Mouse (Mus musculus): ENCODE measurements around the gene Capn2. TPM values are rescaled to one million over a fixed set of nuclear protein-coding genes. Genes with fewer than 3 reads are reported as not detected.
A peak's percentile ranks its signal among the peaks of the same experiment; 100 is the strongest.

The Capn2 gene
- polyA plus RNA-seq (2021): 281 TPM

DNA sequence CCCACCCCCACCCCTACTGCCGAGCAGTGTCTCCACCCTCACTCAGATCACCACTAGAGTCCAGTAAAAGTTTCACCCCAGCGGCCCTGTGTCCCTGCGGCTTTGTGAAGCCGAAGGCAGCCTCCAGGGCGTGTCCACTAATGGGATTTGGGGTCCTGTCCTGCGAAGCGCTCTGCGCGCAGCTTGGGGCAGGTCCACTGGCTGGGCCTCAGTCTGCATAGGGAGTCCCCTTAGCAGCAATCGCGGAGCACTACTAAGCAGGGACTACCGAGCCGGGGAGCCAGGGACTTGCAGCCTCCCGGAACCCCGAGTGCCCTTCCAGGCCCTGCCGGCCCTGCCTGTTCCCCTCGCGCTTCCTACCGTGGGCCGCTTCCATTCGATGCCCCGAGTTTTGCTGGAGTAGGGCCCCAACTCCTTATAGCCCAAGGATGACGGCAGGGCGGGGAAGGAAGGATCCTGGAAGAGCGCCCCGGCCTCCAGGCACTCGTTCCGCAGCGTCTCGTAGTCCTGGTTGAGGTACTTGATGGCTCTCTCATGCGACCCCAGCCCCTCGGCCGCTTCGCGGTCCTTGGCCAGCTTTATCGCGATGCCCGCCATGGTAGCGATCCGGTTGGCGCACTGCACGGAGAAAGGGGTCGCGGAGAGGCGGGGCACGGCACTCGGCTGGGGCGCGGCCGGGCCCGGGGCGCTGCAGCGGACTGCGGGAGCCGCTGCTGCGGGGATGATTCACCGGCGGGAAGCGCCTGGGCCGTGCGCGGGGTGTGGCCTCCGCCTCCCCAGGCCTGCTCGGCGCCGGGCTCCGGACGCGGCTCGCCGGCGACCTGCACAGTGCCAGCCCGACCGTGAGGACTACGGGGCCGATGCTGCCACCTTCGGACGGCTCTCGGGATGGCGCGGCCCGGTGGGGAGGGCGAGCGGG, at the start of gene Capn2:
TSS of gene Capn2 (minus strand) at position 851 of the 919 bp plus-strand sequence.
- in situ Hi-C loops (cut with MboI; ENCODE audit: low pct_unique_long_range_greater_than_20kb): no loop called here
- no peak for TF ChIP-seq CTCF (IDR thresholded peaks at IDR 0.05)
- DNase-seq (ENCODE audit: low read depth, low spot score) (no peak), ATAC-seq (peak; percentile 73)
- POLR2A ChIA-PET: interaction anchor here (0.7 to 2.7 kb wide), 6 partner anchors 10 to 37 kb away, joined by 3 to 11 read pairs (median 4); no protein-coding TSS in a partner anchor
- no peaks in the 10 kb centered on the region for H3K27me3 ChIP-seq
- CTCF ChIA-PET: interaction anchor here (1.1 to 2.0 kb wide), 2 partner anchors 25 to 26 kb away, joined by 4 to 6 read pairs; no protein-coding TSS in a partner anchor

- no peak for DNase-seq (ENCODE audit: low read depth, low spot score)
- ChIA-PET CTCF (no interaction called here), POLR2A (no interaction called here)
- H3K27me3 ChIP-seq: no peaks in the 10 kb centered on the region
- no peak for TF ChIP-seq CTCF (IDR thresholded peaks at IDR 0.05)
- in situ Hi-C loops (cut with MboI; ENCODE audit: low pct_unique_long_range_greater_than_20kb): no loop called here
- ATAC-seq: no peak
Measured at GRCm38 (mm10) chr1:182565351-182565835, 48.0 kb upstream of the Capn2 start.

GRCm38 (mm10) chr1:182564408-182565120, 47.2 kb upstream of the Capn2 start, which contains the start of gene Capn8:
Gene Capn8, plus strand, starts transcription at chr1:182565007.
- in situ Hi-C loops (cut with MboI; ENCODE audit: low pct_unique_long_range_greater_than_20kb): no loop called here

DNA sequence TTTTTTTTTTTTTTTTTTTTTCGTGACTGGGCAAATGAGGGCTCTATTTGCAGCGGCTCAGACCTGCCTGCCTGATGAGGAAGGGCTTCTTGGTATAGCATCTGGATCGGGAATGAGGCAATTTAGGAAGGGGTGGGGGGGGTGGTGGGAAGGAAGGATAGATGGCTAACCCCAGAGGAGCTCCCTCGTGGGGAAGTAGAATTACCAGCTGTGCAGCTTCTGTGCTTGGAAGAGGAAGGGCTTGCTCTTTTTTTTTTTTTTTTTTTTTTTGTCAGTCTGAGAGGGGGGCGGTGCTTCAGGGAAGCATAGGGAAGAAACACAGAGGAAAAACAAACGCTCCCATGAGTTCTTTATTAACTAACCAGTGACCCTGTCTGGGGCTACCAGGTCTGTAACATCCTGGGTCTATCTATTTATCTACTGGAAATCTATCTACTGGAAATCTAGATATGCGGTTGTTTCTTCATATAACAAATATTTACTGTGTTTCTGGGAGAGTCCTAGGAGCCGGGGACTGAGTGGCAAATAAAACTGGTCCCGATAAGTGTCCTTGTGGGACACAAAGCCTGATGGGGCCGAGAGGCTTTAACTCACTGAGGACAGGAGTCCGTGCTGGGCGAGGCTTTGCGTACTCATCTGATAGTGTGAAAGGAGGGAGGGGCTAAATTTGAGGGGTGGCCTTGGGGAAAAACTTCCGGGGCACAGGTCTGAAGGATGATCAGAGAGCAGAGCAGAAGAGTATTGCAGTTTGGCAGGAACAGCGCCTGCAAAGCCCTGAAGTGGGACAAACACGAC, 45.4 kb upstream of the Capn2 start:
- H3K27me3 ChIP-seq: no peaks in the 10 kb centered on the region
- no peak for TF ChIP-seq CTCF (IDR thresholded peaks at IDR 0.05)
- DNase-seq (ENCODE audit: low read depth, low spot score) (no peak), ATAC-seq (no peak)
- in situ Hi-C loops (cut with MboI; ENCODE audit: low pct_unique_long_range_greater_than_20kb): no loop called here
- CTCF ChIA-PET: interaction anchor here (1.1 to 1.7 kb wide), 5 partner anchors 10 to 397 kb away, joined by 3 to 4 read pairs (median 4); no protein-coding TSS in a partner anchor
- POLR2A ChIA-PET: no interaction called here

More at GRCm38 (mm10) chr1:182564408-182565120, 47.2 kb upstream of the Capn2 start, which contains the start of gene Capn8:
- POLR2A ChIA-PET: no interaction called here
- DNase-seq (ENCODE audit: low read depth, low spot score) (no peak), ATAC-seq (no peak)
- CTCF ChIA-PET: interaction anchor here (1.1 kb wide), 1 partner anchor 8 kb away, joined by 4 read pairs; no protein-coding TSS in a partner anchor
- peak; percentile 60 for TF ChIP-seq CTCF (IDR thresholded peaks at IDR 0.05)
- H3K27me3 ChIP-seq: no peaks in the 10 kb centered on the region

DNA sequence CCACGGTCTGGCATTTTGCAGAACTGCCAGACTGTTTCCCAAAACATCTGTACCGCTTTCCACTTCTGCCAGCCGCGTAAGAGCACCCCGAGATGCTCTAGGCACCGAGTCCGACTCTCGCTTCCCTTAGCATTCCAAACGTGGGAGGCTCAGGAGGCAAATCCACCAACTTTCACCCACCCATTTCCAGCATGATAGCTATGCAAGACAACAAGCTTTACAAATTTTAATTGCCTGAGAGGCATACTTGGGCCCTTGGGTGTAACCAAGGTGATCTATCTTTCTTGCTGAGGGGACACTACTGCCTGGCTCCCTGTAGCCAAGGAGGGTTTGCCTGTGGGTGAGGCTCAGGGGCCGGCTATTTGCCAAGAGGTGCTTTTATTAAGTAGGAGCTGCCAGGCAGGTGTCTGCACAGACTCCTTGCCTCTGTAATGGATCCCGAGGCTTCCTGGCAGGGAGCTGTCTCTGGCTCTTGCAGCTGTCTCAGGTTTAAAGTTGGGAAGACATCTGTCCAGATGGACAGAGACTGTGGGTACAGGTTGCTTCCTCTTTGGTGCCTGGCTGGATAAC, 44.6 kb upstream of the Capn2 start:
- ATAC-seq (no peak), DNase-seq (ENCODE audit: low read depth, low spot score) (no peak)
- no peak for TF ChIP-seq CTCF (IDR thresholded peaks at IDR 0.05)
- no peaks in the 10 kb centered on the region for H3K27me3 ChIP-seq
- ChIA-PET POLR2A (no interaction called here), CTCF (interaction anchor here (1.3 to 1.7 kb wide), 4 partner anchors 54 to 398 kb away, joined by 3 to 4 read pairs (median 4); no protein-coding TSS in a partner anchor)
- in situ Hi-C loops (cut with MboI; ENCODE audit: low pct_unique_long_range_greater_than_20kb): no loop called here

- CTCF ChIA-PET: interaction anchor here (0.7 to 1.7 kb wide), 15 partner anchors 9 to 713 kb away, joined by 3 to 15 read pairs (median 4); no protein-coding TSS in a partner anchor
- TF ChIP-seq CTCF (IDR thresholded peaks at IDR 0.05): peak; percentile 92
- in situ Hi-C loops (cut with MboI; ENCODE audit: low pct_unique_long_range_greater_than_20kb): no loop called here
- no peak for DNase-seq (ENCODE audit: low read depth, low spot score)
- ATAC-seq: peak; percentile 74
- no peaks in the 10 kb centered on the region for H3K27me3 ChIP-seq
- POLR2A ChIA-PET: no interaction called here
Measured at GRCm38 (mm10) chr1:182560390-182561098, 43.1 kb upstream of the Capn2 start.

DNA sequence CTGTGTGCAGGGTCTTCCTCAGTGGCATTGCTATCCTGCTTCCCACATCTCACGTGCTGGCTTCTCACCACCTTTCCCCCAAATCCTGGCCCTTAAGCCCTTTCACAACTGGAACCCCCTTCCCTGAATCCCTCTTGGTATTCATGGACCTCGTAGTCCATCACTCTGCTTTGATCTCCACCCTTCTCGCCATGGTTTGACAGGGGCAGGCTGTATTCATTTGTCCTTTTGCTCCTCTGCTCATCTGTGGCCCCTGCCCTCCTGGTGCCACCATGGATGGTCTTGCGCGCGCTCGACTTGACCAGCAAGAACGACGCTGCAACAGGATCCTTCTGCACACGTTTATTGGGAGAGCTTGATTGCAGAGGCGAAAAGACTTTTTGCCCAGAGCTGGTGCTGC, 42.1 kb upstream of the Capn2 start:
- no peaks in the 10 kb centered on the region for H3K27me3 ChIP-seq
- DNase-seq (ENCODE audit: low read depth, low spot score) (no peak), ATAC-seq (no peak)
- TF ChIP-seq CTCF (IDR thresholded peaks at IDR 0.05): no peak
- in situ Hi-C loops (cut with MboI; ENCODE audit: low pct_unique_long_range_greater_than_20kb): loop anchor here (5.0 to 10.0 kb wide), 3 partner anchors 233 to 715 kb away; no protein-coding TSS in a partner anchor
- ChIA-PET CTCF (interaction anchor here (1.1 kb wide), 1 partner anchor 98 kb away, joined by 4 read pairs; no protein-coding TSS in a partner anchor), POLR2A (interaction anchor here (0.6 kb wide), 1 partner anchor 414 kb away, joined by 3 read pairs; no protein-coding TSS in a partner anchor)

GRCm38 (mm10) chr1:182558271-182558670, 40.9 kb upstream of the Capn2 start:
- ATAC-seq (no peak), DNase-seq (ENCODE audit: low read depth, low spot score) (no peak)
- ChIA-PET CTCF (interaction anchor here (1.1 kb wide), 1 partner anchor 99 kb away, joined by 4 read pairs; no protein-coding TSS in a partner anchor), POLR2A (interaction anchor here (0.7 kb wide), 2 partner anchors 233 to 400 kb away, joined by 4 read pairs; no protein-coding TSS in a partner anchor)
- in situ Hi-C loops (cut with MboI; ENCODE audit: low pct_unique_long_range_greater_than_20kb): loop anchor here (5.0 to 10.0 kb wide), 3 partner anchors 234 to 717 kb away; no protein-coding TSS in a partner anchor
- H3K27me3 ChIP-seq: no peaks in the 10 kb centered on the region
- TF ChIP-seq CTCF (IDR thresholded peaks at IDR 0.05): no peak
